Mouse (Mus musculus): Measurements from ENCODE around the gene Kazald1. TPM values are rescaled to one million over a fixed set of nuclear protein-coding genes. Genes with fewer than 3 reads are reported as not detected.

The Kazald1 gene
- polyA plus RNA-seq, 1 experiment from 2014 or later = 20.4 TPM

DNA sequence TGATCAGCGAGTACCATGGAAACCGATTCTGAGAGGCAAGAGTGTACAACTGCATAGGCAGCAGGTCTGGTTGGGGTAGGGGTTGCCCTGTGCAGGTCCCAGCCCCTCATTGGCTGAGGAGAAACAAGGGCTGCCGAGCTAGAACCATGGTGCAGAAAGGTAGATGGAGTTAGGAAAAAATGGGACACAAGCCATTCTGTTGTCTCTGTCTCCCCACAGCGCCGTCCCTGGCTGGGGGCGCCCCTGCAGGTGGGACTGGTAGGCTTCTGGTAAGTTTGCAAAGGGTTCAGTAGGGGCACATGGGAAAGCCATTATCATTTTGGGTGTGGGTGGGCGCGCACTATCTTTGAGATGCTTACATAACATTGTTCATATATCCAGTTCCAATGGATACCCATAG is 21.6 kb upstream of the Kazald1 start:
- H3K9ac ChIP-seq = no peak overlapping the region
- H3K36me3 ChIP-seq = peaks cover 52% of the 10 kb centered on the region
- H3K9me3 ChIP-seq = no peaks in the 10 kb centered on the region
- H3K27ac ChIP-seq = no peak overlapping the region
- H3K4me1 ChIP-seq = peaks cover 31% of the 10 kb centered on the region
- H3K4me3 ChIP-seq = no peak overlapping the region
- no peaks in the 10 kb centered on the region for H3K27me3 ChIP-seq
- ATAC-seq (ENCODE audit: low FRiP score, low read depth) = no peak
- 91% methylated on average over 8 of the region's 8 CpGs for WGBS
- no peak overlapping the region for H3K4me2 ChIP-seq (replicated peaks)

DNA sequence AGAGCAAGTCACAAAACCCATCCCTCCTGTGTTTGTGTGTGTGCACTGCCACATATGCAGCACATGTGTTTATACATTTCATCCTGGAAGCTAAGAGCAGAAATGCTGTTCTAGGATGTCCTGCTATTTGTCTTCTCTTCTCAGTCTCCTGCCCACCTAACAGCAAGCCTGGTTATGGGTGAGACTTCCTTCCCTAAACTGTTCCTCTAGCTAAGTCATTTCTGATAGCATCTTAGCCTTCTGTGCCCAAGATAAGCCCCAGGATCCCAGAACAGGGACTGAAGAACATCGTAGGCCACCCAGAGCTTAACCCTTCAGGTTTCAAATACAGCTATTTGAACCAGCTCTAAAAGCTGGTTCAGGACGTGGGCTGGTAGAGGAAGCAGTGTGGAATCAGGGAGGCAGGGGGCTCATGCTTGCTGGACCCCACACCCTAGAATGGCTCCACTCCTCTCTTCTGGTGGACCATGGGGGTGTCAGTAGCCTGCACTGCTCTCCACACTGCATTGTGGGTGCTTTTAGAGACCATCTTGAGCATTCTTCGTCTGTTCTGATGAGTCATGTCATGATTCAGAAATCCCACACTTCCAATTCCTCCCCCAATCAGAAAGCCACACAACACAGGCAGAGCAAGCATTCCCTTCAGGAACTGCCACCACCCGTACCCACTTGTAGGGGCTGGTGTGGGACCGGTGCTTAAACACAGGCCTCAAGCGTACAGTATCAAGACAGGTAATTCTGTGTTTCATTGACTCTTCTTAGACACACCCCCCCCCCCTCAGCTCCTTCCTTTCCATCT is 19.9 kb upstream of the Kazald1 start:
- Histone ChIP-seq H3K36me3 (peaks cover 50% of the 10 kb centered on the region), H3K9me3 (no peaks in the 10 kb centered on the region), H3K4me1 (peaks cover 27% of the 10 kb centered on the region), H3K27me3 (no peaks in the 10 kb centered on the region), H3K4me2 (replicated peaks) (no peak overlapping the region), H3K4me3 (no peak overlapping the region), H3K27ac (no peak overlapping the region), H3K9ac (peak overlapping the region; percentile 35; the same call in 1 of the 2 replicates)
- WGBS = 84% methylated on average over 6 of the region's 6 CpGs
- no peak for ATAC-seq (ENCODE audit: low FRiP score, low read depth)

DNA sequence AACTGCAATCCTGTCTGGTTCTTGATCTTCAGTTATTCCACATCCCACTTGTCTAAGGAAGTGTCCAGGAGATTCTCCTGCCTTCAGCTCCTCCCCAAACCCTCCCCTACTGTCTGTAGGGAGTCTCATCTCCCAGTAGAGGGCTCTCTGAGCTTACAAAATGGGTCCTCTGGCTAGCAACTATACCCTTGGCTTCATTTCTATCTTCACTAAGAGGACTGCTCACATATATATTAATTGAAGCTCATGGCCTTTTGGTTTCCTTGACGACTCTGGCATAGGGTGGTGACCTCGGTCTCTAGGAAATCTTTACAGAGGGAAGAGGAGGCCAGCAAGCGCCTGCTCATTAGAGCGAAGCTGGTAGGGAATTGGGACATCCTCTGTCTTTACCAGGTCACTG is 18.7 kb upstream of the Kazald1 start:
- H3K9me3 ChIP-seq = no peaks in the 10 kb centered on the region
- peaks cover 27% of the 10 kb centered on the region for H3K4me1 ChIP-seq
- ATAC-seq (ENCODE audit: low FRiP score, low read depth) = no peak
- H3K27ac ChIP-seq = peak overlapping the region; percentile 98; the same call in 1 of the 2 replicates
- WGBS = 49% methylated on average over 4 of the region's 4 CpGs
- H3K27me3 ChIP-seq = no peaks in the 10 kb centered on the region
- no peak overlapping the region for H3K4me3 ChIP-seq
- 0 out of 2 replicates have a peak overlapping the region, but pooled peaks have one; percentile 43 for H3K9ac ChIP-seq
- H3K4me2 ChIP-seq (replicated peaks) = peak overlapping the region; percentile 83
- H3K36me3 ChIP-seq = peaks cover 39% of the 10 kb centered on the region

DNA sequence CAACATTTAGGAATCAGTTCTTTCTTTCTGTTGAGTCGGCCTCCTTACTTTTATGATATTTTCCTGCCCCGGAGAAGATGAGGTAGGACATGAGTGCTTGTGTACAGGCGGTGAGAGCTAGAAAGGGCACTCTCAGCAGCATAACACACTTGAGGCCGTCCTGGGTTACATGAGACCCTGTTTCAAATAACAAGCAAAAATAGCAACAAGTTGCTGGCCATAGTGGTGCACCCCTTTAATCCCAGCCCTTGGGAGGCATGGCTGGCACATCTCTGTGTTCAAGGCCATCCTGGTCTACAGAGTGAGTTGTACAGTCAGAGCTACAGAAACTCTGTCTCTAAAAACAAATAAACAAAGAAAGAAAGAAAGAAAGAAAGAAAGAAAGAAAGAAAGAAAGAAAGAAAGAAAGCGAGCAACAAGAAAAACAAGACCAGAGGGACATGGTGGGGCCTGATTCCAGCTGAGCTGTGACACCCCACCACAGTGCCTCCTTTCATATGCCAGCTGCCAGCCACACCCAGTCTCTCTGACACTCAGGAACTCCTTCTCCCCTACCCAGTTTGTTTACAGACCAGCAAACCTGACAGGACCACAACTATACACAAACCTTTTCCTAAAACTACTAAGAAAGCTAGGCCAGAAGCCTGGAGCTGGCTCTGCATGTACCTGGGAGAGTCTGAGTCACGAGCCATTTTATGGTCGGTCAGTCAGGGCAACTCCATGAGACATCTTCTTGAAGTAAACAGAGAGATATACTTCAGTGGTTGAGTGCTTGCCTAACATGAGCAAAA is 17.9 kb upstream of the Kazald1 start:
- Histone ChIP-seq H3K9me3 (no peaks in the 10 kb centered on the region), H3K27ac (peak overlapping the region; percentile 98), H3K36me3 (peaks cover 32% of the 10 kb centered on the region), H3K27me3 (no peaks in the 10 kb centered on the region), H3K4me2 (replicated peaks) (peak overlapping the region; percentile 83), H3K9ac (peak overlapping the region; percentile 67), H3K4me3 (peak overlapping the region; percentile 64), H3K4me1 (peaks cover 27% of the 10 kb centered on the region)
- WGBS = 74% methylated on average over 7 of the region's 7 CpGs
- no peak for ATAC-seq (ENCODE audit: low FRiP score, low read depth)

DNA sequence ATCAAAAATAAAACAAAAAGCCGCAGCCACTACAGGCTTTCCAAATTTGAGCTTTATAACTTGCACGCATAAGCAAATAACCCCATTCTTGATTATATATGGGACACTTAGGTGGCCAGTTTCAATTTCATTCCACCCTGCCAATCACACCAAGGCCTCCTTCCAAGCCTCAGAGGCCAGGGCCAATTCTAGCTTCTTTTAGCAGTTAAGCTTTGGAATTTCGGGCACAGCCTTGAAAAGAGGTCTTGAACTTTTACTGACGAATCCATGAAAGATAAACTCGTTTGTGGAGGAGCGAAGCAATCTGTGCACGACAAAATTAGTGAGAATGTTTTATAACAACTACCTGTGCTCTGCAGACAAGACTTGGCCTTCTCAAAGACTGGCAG is 17.3 kb upstream of the Kazald1 start:
- ATAC-seq (ENCODE audit: low FRiP score, low read depth) = no peak
- peaks cover 26% of the 10 kb centered on the region for H3K36me3 ChIP-seq
- peaks cover 27% of the 10 kb centered on the region for H3K4me1 ChIP-seq
- 37% methylated on average over 7 of the region's 7 CpGs for WGBS
- no peaks in the 10 kb centered on the region for H3K27me3 ChIP-seq
- peak overlapping the region; percentile 98 for H3K27ac ChIP-seq
- H3K9ac ChIP-seq = peak overlapping the region; percentile 67
- peak overlapping the region; percentile 83 for H3K4me2 ChIP-seq (replicated peaks)
- no peaks in the 10 kb centered on the region for H3K9me3 ChIP-seq
- H3K4me3 ChIP-seq = peak overlapping the region; percentile 64

DNA sequence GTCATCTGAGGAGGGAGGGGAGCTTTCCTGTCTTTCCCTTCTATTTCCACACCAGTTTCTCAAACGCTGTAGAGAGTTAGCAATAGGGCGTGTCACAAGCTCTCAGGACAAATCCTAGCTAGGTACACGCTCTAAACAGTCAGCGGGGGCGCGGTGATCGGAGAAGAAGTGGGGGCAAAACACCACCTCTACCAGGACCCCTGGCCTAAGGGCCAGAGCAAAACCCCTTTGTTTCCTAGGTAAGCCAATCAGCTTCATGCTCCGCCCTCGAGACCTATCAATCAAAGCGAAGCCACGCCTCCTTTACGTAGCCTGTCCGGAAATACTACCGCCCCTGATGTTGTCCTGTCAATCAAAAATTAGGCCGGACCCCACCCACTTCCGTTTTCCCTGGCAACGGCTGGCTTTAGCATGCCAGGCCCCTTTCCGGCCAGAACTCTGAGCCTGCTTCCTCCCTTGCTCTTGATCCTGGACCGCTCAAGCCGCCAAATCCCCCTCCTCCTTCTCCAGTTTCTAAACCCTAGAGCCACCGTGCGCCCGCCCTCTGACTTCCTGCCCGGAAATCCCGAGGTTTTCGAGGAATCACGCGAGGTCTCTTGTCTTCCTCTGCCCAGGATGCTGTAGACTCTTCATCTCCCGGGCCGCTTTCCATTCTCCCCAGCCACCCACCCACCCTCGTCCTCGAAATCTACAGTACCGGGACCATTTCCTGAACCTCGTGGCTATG is 16.8 kb upstream of the Kazald1 start:
- WGBS = under 1% methylated on average over 34 of the region's 34 CpGs
- H3K9ac ChIP-seq = peak overlapping the region; percentile 89

DNA sequence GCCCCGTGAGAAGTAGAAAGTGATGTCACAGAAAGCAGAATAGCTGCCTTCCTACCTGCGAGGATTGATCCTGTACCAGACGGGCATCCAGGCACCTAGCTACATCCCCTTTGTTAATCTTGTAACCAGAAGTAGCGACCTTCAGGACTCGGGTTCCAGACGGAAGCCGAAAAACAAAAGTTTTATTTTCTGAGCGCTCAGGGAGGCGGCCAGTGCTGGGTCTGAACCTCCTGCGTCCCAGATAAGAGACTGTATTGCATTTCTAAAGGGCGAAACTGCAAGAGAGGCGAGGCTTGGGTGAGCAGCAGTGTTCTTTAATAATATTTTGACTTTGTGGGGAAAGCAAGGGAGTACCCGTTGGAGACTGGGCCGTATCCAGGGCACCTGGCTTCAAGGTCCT is 16.2 kb upstream of the Kazald1 start:
- H3K4me2 ChIP-seq (replicated peaks) = peak overlapping the region; percentile 83
- H3K27me3 ChIP-seq = peaks cover 6% of the 10 kb centered on the region
- under 1% methylated on average over 14 of the region's 14 CpGs for WGBS
- peaks cover 27% of the 10 kb centered on the region for H3K4me1 ChIP-seq
- peak overlapping the region; percentile 64 for H3K4me3 ChIP-seq
- peaks cover 16% of the 10 kb centered on the region for H3K36me3 ChIP-seq
- no peaks in the 10 kb centered on the region for H3K9me3 ChIP-seq
- H3K9ac ChIP-seq = peak overlapping the region; percentile 89
- H3K27ac ChIP-seq = peak overlapping the region; percentile 98
- ATAC-seq (ENCODE audit: low FRiP score, low read depth) = no peak

More for the DNA sequence above, 16.8 kb upstream of the Kazald1 start:
- H3K9me3 ChIP-seq = no peaks in the 10 kb centered on the region
- peaks cover 20% of the 10 kb centered on the region for H3K36me3 ChIP-seq
- peak overlapping the region; percentile 64 for H3K4me3 ChIP-seq
- H3K27me3 ChIP-seq = peaks cover 1% of the 10 kb centered on the region; the same call in 1 of the 2 replicates
- peak overlapping the region; percentile 83 for H3K4me2 ChIP-seq (replicated peaks)
- peak overlapping the region; percentile 98 for H3K27ac ChIP-seq
- peaks cover 27% of the 10 kb centered on the region for H3K4me1 ChIP-seq
- ATAC-seq (ENCODE audit: low FRiP score, low read depth) = peak; percentile 93

DNA sequence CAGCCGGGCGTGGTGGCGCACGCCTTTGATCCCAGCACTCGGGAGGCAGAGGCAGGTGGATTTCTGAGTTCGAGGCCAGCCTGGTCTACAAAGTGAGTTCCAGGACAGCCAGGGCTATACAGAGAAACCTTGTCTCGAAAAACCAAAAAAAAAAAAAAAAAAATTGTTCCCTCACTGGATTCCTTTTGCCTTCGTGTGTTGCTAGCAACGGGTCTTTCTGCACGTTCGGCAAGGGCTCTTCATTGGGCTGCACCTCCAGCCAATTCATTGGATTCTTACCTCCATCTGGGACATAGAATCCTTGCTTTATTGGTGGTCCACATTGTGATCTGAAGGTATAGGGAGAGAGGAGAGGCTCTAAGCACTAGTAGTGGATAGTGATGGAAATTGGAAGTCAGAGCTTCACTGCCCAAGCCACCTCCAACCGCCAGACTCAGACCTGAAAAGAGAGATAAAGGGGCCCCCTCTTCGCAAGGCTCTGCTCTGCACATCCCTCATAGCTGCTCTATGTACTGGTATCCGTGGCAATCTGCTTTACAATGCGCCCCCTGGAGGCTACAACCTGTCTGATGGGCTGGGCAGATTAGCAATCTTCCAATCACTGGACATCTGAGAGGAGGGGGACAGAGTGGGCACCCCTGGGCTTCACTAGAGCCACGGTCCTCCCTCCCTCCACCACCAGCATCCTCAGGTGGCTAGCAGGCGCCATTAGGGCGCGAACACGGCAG is 11.3 kb upstream of the Kazald1 start:
- no peaks in the 10 kb centered on the region for H3K9me3 ChIP-seq
- ATAC-seq (ENCODE audit: low FRiP score, low read depth) = peak; percentile 36; the same call in 1 of the 2 replicates
- no peak overlapping the region for H3K27ac ChIP-seq
- H3K36me3 ChIP-seq = no peaks in the 10 kb centered on the region
- no peak overlapping the region for H3K4me3 ChIP-seq
- H3K4me1 ChIP-seq = peaks cover 6% of the 10 kb centered on the region
- peak overlapping the region; percentile 23; the same call in 1 of the 2 replicates for H3K4me2 ChIP-seq (replicated peaks)
- H3K9ac ChIP-seq = no peak overlapping the region
- H3K27me3 ChIP-seq = peaks cover 55% of the 10 kb centered on the region
- WGBS = 42% methylated on average over 20 of the region's 20 CpGs

DNA sequence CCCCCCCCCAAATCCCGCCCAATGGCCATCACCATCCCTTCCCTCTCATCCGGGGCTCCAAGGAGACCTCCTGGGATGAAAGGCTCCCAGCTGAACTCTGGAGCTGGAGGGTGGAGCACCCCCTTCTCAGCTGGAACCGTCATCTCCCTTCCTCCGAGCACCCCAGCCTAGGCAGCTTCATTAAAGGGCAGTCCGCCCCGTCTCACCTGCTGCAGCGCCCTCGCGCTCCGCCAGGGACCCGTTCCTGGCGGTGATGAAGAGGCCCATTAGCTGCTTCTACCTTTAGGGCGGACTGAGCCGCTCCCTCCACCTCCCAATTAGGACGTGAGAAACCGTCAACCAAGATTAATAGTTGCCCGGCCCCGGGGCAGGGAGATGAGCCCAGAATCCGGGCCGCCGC is 9.8 kb upstream of the Kazald1 start:
- Histone ChIP-seq H3K9ac (peak overlapping the region; percentile 45), H3K27ac (no peak overlapping the region), H3K27me3 (peaks cover 64% of the 10 kb centered on the region), H3K4me2 (replicated peaks) (no peak overlapping the region), H3K9me3 (no peaks in the 10 kb centered on the region), H3K36me3 (no peaks in the 10 kb centered on the region), H3K4me1 (no peaks in the 10 kb centered on the region), H3K4me3 (no peak overlapping the region)
- 1% methylated on average over 21 of the region's 21 CpGs for WGBS
- ATAC-seq (ENCODE audit: low FRiP score, low read depth) = no peak

DNA sequence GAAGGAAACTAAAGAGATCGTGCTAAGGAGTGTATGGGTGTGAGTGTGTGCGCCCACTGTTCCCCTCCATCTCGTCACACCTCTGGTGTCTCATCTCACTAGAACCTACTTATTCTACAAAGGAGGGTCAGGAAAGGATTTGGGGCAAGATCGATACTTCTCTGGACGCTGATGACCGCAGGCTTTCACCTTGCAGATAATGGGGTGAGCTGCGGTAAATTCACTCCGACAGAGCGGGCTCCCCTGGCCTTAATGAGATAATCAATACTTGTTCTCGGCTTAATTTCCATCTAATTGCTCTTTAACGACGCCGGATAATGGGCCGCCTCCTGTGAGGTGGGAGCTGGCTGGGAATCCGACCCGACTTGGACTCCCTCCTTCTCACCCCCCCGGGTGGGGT is 7.9 kb upstream of the Kazald1 start:
- 22% methylated on average over 17 of the region's 17 CpGs for WGBS
- H3K4me1 ChIP-seq = no peaks in the 10 kb centered on the region
- no peak for ATAC-seq (ENCODE audit: low FRiP score, low read depth)
- H3K27ac ChIP-seq = no peak overlapping the region
- H3K9ac ChIP-seq = no peak overlapping the region
- H3K27me3 ChIP-seq = peaks cover 81% of the 10 kb centered on the region
- no peak overlapping the region for H3K4me2 ChIP-seq (replicated peaks)
- H3K36me3 ChIP-seq = no peaks in the 10 kb centered on the region
- H3K9me3 ChIP-seq = no peaks in the 10 kb centered on the region
- no peak overlapping the region for H3K4me3 ChIP-seq

DNA sequence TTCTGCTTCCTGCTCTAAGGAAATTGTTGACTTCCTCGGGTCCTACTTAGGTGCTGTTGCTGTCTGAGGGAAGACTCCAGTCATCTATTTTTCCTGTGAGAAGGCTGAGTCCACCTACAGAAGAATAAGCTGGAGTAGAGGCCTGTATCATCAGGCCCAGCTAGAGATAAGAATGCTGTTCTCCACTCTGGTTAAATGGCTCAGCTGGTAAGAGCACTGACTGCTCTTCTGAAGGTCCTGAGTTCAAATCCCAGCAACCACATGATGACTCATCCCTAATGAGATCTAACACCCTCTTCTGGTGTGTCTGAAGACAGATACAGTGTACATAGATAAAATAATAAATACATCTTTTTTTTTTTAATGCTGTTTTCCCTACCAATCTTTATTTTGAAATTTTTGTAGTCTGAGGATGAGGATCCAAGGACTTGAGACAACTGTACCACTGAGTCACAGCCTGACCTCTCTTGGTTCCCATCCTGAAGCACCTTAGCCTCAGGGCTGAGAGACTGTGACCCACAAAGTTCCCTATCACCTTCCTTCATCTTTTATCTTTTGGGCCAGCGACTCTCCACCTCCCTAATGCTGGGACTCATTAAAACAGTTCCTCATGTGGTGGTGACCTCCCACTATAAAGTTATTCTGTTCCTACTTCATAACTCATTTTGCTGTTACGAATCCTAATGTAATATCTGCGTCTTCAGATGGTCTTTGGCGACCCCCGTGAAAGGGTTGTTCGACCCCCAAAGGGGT is 7.1 kb upstream of the Kazald1 start:
- Histone ChIP-seq H3K27me3 (peaks cover 81% of the 10 kb centered on the region), H3K36me3 (no peaks in the 10 kb centered on the region), H3K4me1 (no peaks in the 10 kb centered on the region), H3K9ac (no peak overlapping the region), H3K27ac (no peak overlapping the region), H3K9me3 (no peaks in the 10 kb centered on the region), H3K4me2 (replicated peaks) (no peak overlapping the region), H3K4me3 (no peak overlapping the region)
- no peak for ATAC-seq (ENCODE audit: low FRiP score, low read depth)
- WGBS = 78% methylated on average over 7 of the region's 7 CpGs
